Mouse (Mus musculus) neural tube, embryonic 12.5 days (tissue): Measurements from ENCODE around the gene Smr3a. TPM values are rescaled to one million over a fixed set of nuclear protein-coding genes. Genes with fewer than 3 reads are reported as not detected.

Source experiments
- ATAC-seq: fragments of 200-750 bp; cut with Nextera tagmentation; 2 replicates; pipeline ENCODE4 v1.8.0; 2017; ENCODE audit warnings: low read depth, mild to moderate bottlenecking, moderate TSS enrichment, moderate library complexity; ENCODE audit not compliant: low FRiP score
- H3K27ac ChIP-seq: fragments of 300-500 bp; sonication (generic); 2 replicates; pipeline ENCODE4 v1.5.1; 2016
- H3K27me3 ChIP-seq: fragments of 300-500 bp; sonication (generic); replicated peaks from 2 replicates; pipeline ENCODE4 v1.6.1; 2016; ENCODE audit warnings: mild to moderate bottlenecking
- H3K36me3 ChIP-seq: fragments of 300-500 bp; sonication (generic); 2 replicates; pipeline ENCODE4 v1.6.1; 2016; ENCODE audit warnings: mild to moderate bottlenecking
- H3K4me1 ChIP-seq: fragments of 300-500 bp; sonication (generic); 2 replicates; pipeline ENCODE4 v1.6.1; 2016
- H3K4me2 ChIP-seq: fragments of 300-500 bp; sonication (generic); replicated peaks from 2 replicates; pipeline ENCODE4 v1.6.1; 2016; ENCODE audit warnings: mild to moderate bottlenecking
- H3K4me3 ChIP-seq: fragments of 300-500 bp; sonication (generic); 2 replicates; pipeline ENCODE4 v1.5.1; 2016
- H3K9ac ChIP-seq: fragments of 300-500 bp; sonication (generic); 2 replicates; pipeline ENCODE4 v1.6.1; 2016; ENCODE audit warnings: mild to moderate bottlenecking
- H3K9me3 ChIP-seq: fragments of 300-500 bp; sonication (generic); 2 replicates; pipeline ENCODE4 v1.6.1; 2016; ENCODE audit warnings: mild to moderate bottlenecking
- WGBS: fragments of 180-500 bp; shearing (Covaris S2); methylation state at CpG from one replicate; pipeline ENCODE4 v1.1.7; 2016; 5-methylcytosine and 5-hydroxymethylcytosine counted together
- polyA plus RNA-seq: library from polyadenylated mRNA; unstranded; fragments of >200 nt; fragmentation: Nextera tagmentation; extraction: Ambion mirVana; gene quantifications from 2 replicates; pipeline ENCODE4 v1.2.1, GENCODE M21; 2016

The Smr3a gene
- polyA plus RNA-seq, result not detected in 2 replicates

- H3K4me1 ChIP-seq, result no peaks in the 10 kb centered on the region
- ATAC-seq, result no peak
- H3K9me3 ChIP-seq, result no peaks in the 10 kb centered on the region
- no peaks in the 10 kb centered on the region for H3K27me3 ChIP-seq
- no peak within 1 kb of the TSS for H3K27ac ChIP-seq
- H3K4me3 ChIP-seq, result no peak within 1 kb of the TSS
- H3K9ac ChIP-seq, result no peak within 1 kb of the TSS
- WGBS, result 86% methylated on average over 3 of the region's 3 CpGs
- no peaks in the 10 kb centered on the region for H3K36me3 ChIP-seq
- no peak within 1 kb of the TSS for H3K4me2 ChIP-seq
These were observed at the start of gene Smr3a for GRCm38 (mm10) chr5:88002249-88002648. Gene Smr3a, plus strand, starts transcription at chr5:88002549.

GRCm38 (mm10) chr5:87969201-87969600, 33.1 kb upstream of the Smr3a start, which contains the start of the genes 2310003L06Rik and Gm28434:
Gene 2310003L06Rik, plus strand, starts transcription at chr5:87969459.
Gene Gm28434, plus strand, starts transcription at chr5:87969517.
- H3K4me2 ChIP-seq, result no peak within 1 kb of the TSS
- no peak within 1 kb of the TSS for H3K27ac ChIP-seq
- H3K4me1 ChIP-seq, result no peaks in the 10 kb centered on the region
- no peaks in the 10 kb centered on the region for H3K36me3 ChIP-seq
- H3K4me3 ChIP-seq, result no peak within 1 kb of the TSS
- no peak for ATAC-seq
- H3K9me3 ChIP-seq, result no peaks in the 10 kb centered on the region
- 73% methylated on average over 2 of the region's 2 CpGs for WGBS
- H3K9ac ChIP-seq, result no peak within 1 kb of the TSS
- H3K27me3 ChIP-seq, result no peaks in the 10 kb centered on the region

- no peak for ATAC-seq
- whole genome bisulfite sequencing, result 92% methylated on average over 3 of the region's 3 CpGs
- Histone ChIP-seq H3K27me3 (no peaks in the 10 kb centered on the region), H3K9ac (no peak within 1 kb of the TSS), H3K9me3 (no peaks in the 10 kb centered on the region), H3K27ac (no peak within 1 kb of the TSS), H3K4me1 (no peaks in the 10 kb centered on the region), H3K36me3 (no peaks in the 10 kb centered on the region), H3K4me3 (no peak within 1 kb of the TSS), H3K4me2 (no peak within 1 kb of the TSS)
These were observed 23.2 kb upstream of the Smr3a start, which contains the start of gene Cabs1 for GRCm38 (mm10) chr5:87979139-87979538. Gene Cabs1, plus strand, starts transcription at chr5:87979439.

GRCm38 (mm10) chr5:87982468-87983214, 19.7 kb upstream of the Smr3a start:
- 68% methylated on average over 3 of the region's 3 CpGs for WGBS
- no peak overlapping the region for H3K4me2 ChIP-seq
- ATAC-seq, result no peak
- no peaks in the 10 kb centered on the region for H3K9me3 ChIP-seq
- H3K36me3 ChIP-seq, result no peaks in the 10 kb centered on the region
- no peak overlapping the region for H3K9ac ChIP-seq
- H3K27me3 ChIP-seq, result no peaks in the 10 kb centered on the region
- H3K4me3 ChIP-seq, result no peak overlapping the region
- H3K27ac ChIP-seq, result no peak overlapping the region
- H3K4me1 ChIP-seq, result no peaks in the 10 kb centered on the region

- ATAC-seq, result no peak
- Histone ChIP-seq H3K4me2 (no peak overlapping the region), H3K9me3 (no peaks in the 10 kb centered on the region), H3K36me3 (no peaks in the 10 kb centered on the region), H3K4me3 (no peak overlapping the region), H3K27me3 (no peaks in the 10 kb centered on the region), H3K9ac (no peak overlapping the region), H3K27ac (no peak overlapping the region), H3K4me1 (no peaks in the 10 kb centered on the region)
These were observed 2.9 kb downstream of the Smr3a start for GRCm38 (mm10) chr5:88005241-88005640.

Other genes starting within 250 kb of the Smr3a start
- gene Csn1s2a, start 228.0 kb upstream of the Smr3a start, polyA plus RNA-seq, result not detected in 2 replicates
- not detected in 2 replicates for gene Csn1s2b, start 194.5 kb upstream of the Smr3a start, polyA plus RNA-seq
- not detected in 2 replicates for gene Prr27, start 176.9 kb upstream of the Smr3a start, polyA plus RNA-seq
- not detected in 2 replicates for gene Odam, start 117.5 kb upstream of the Smr3a start, polyA plus RNA-seq
- 0.20 and 0.31 TPM in 2 replicates for gene Csn3, start 77.0 kb upstream of the Smr3a start, polyA plus RNA-seq
- not detected in 2 replicates for gene 2310003L06Rik, start 33.1 kb upstream of the Smr3a start, polyA plus RNA-seq
- not detected in 2 replicates for gene Gm28434, start 33.0 kb upstream of the Smr3a start, polyA plus RNA-seq
- not detected in 2 replicates for gene Cabs1, start 23.1 kb upstream of the Smr3a start, polyA plus RNA-seq
- gene Smr2, start 84.0 kb downstream of the Smr3a start, polyA plus RNA-seq, result not detected in 2 replicates
- not detected in 2 replicates for gene Gm11116, start 109.0 kb downstream of the Smr3a start, polyA plus RNA-seq
- gene Gm11115, start 151.6 kb downstream of the Smr3a start, polyA plus RNA-seq, result not detected in 2 replicates